Mouse (Mus musculus): Measurements from ENCODE around the gene Itsn2. TPM values are rescaled to one million over a fixed set of nuclear protein-coding genes. Genes with fewer than 3 reads are reported as not detected.

Itsn2 gene
- polyA plus RNA-seq, 1 experiment from 2014 or later = 18.5 TPM

Other genes with a start within 250 kb of the Itsn2 start
- gene Ncoa1, start 115.5 kb upstream of the Itsn2 start, polyA plus RNA-seq (2014; fragmentation: Nextera tagmentation; extraction: Ambion mirVana) = 9.0 and 9.2 TPM in 2 replicates
- not detected in 2 replicates for gene Gm3625, start 289 bp downstream of the Itsn2 start, polyA plus RNA-seq (2014; fragmentation: Nextera tagmentation; extraction: Ambion mirVana)
- 0.65 and 0.97 TPM in 2 replicates for gene Fam228a, start 145.8 kb downstream of the Itsn2 start, polyA plus RNA-seq (2014; fragmentation: Nextera tagmentation; extraction: Ambion mirVana)
- 4.2 and 4.9 TPM in 2 replicates for gene Pfn4, start 176.4 kb downstream of the Itsn2 start, polyA plus RNA-seq (2014; fragmentation: Nextera tagmentation; extraction: Ambion mirVana)
- 2.2 and 4.2 TPM in 2 replicates for gene Fam228b, start 176.6 kb downstream of the Itsn2 start, polyA plus RNA-seq (2014; fragmentation: Nextera tagmentation; extraction: Ambion mirVana)
- 330 and 365 TPM in 2 replicates for gene Sf3b6, start 224.9 kb downstream of the Itsn2 start, polyA plus RNA-seq (2014; fragmentation: Nextera tagmentation; extraction: Ambion mirVana)
- gene Fkbp1b, start 249.0 kb downstream of the Itsn2 start, polyA plus RNA-seq (2014; fragmentation: Nextera tagmentation; extraction: Ambion mirVana) = 5.2 and 6.1 TPM in 2 replicates

All from forebrain, embryonic 11.5 days (tissue).